10 mouse cellular contexts compared by ENCODE assay signal in genomic region chr12:5983937-5984610, GRCm38 (mm10).
DNase-seq lines count a peak whose midpoint lies in the region; TF ChIP-seq lines count a peak whose summit lies in the region.
"Had no signal": no experiment of that assay in that cellular context is flagged by ENCODE, and none has a peak within 500 bp of the region (broad histone marks: within the 10 kb centered on the region; RNA-seq: fewer than 3 reads in every experiment).

No protein-coding gene starts in this region.

- DNase-seq in embryo, embryonic 11 days, result peak; percentile 11
- no peak for DNase-seq in embryo, embryonic 9.5 days (ENCODE audit: extremely low spot score)
- DNase-seq in kidney, postnatal 14 days, result peak; percentile 3
- no peak for DNase-seq in kidney, adult 2 months
- peak; percentile 9 to 11 for DNase-seq in right cerebral cortex, adult 2 months (ENCODE audit: low spot score in 2 of 2)
- DNase-seq in right cerebral cortex, postnatal 4 days, result no peak
- no peak for DNase-seq in thymus, adult 2 months
- DNase-seq in gastrocnemius, adult 8-10 months (ENCODE audit: low spot score in 2 of 2), result no peak
- DNase-seq: gastrocnemius, adult 2 months; thymus, postnatal 25 days had no signal

- H3K36me3 ChIP-seq in kidney, adult 2 months (ENCODE audit: control insufficient read depth, insufficient read depth, low read length), result no peaks in the 10 kb centered on the region
- no peaks in the 10 kb centered on the region for H3K36me3 ChIP-seq in thymus, adult 2 months (ENCODE audit: control insufficient read depth, insufficient read depth, low read length)

- no peak for TF ChIP-seq POLR2A in kidney, adult 2 months (IDR thresholded peaks at IDR 0.05; ENCODE audit: low read depth, low read length)
- no peak for TF ChIP-seq POLR2A in thymus, adult 2 months (IDR thresholded peaks at IDR 0.05; ENCODE audit: control insufficient read depth, extremely low read depth, insufficient read depth, low read length, poor library complexity)

- no peak overlapping the region for H3K4me3 ChIP-seq in kidney, adult 2 months (ENCODE audit: insufficient read depth, low read depth, low read length)
- no peak overlapping the region for H3K4me3 ChIP-seq in thymus, adult 2 months (ENCODE audit: control insufficient read depth, insufficient read depth, low read length)
- H3K4me3 ChIP-seq: gastrocnemius, adult 2 months had no signal

- no peak for TF ChIP-seq CTCF in kidney, adult 2 months (conservative IDR thresholded peaks at IDR 0.05; ENCODE audit: insufficient read depth, insufficient read length, low read depth, low read length)
- TF ChIP-seq CTCF in thymus, adult 2 months (IDR thresholded peaks at IDR 0.05; ENCODE audit: borderline replicate concordance, control insufficient read depth, extremely low read depth, insufficient read depth, low read length, poor library complexity), result no peak

- no peak overlapping the region for H3K27ac ChIP-seq in kidney, adult 2 months (ENCODE audit: insufficient read depth, low read depth, low read length)
- no peak overlapping the region for H3K27ac ChIP-seq in thymus, adult 2 months (ENCODE audit: control insufficient read depth, insufficient read depth, low read length)
- H3K27ac ChIP-seq: gastrocnemius, adult 2 months had no signal

- no peaks in the 10 kb centered on the region for H3K4me1 ChIP-seq in kidney, adult 2 months (ENCODE audit: control insufficient read depth, insufficient read depth, low read length)
- no peaks in the 10 kb centered on the region for H3K4me1 ChIP-seq in thymus, adult 2 months (replicated peaks; ENCODE audit: control insufficient read depth, insufficient read depth, low read length)

- 35% methylated on average over 13 of the region's 13 CpGs for WGBS in kidney, adult 2 months
- 79% methylated on average over 13 of the region's 13 CpGs for WGBS in thymus, adult 2 months

- H3K27me3 ChIP-seq in kidney, adult 2 months (replicated peaks; ENCODE audit: control insufficient read depth, insufficient read depth, low read length), result no peaks in the 10 kb centered on the region
- H3K27me3 ChIP-seq in thymus, adult 2 months (ENCODE audit: control insufficient read depth, insufficient read depth, low read length), result no peaks in the 10 kb centered on the region

Comparison
In these comparisons a context has a peak if more than half of its experiments do, and no peak if none do; other contexts are left out.
1. DNase-seq: peak in embryo, embryonic 11 days (single experiment), kidney, postnatal 14 days (single experiment) and right cerebral cortex, adult 2 months (2 of 2); none in embryo, embryonic 9.5 days (single experiment), kidney, adult 2 months (single experiment), right cerebral cortex, postnatal 4 days (single experiment), thymus, adult 2 months (single experiment) and gastrocnemius, adult 8-10 months (0 of 2).